Mouse (Mus musculus) small intestine, adult 2 months (tissue): ENCODE results near the gene Bap1.

ENCODE experiments used
- CTCF ChIP-seq: fragments of 200-500 bp; IDR thresholded peaks from 2 replicates; pipeline ENCODE4 v1.5.1; 2012; ENCODE audit warnings: low read depth, mild to moderate bottlenecking, control low read depth, inconsistent platforms, low read length, moderate library complexity, mixed read lengths; ENCODE audit not compliant: insufficient replicate concordance, insufficient read length; ENCODE audit errors: extremely low read depth
- POLR2A ChIP-seq: fragments of 200-500 bp; IDR thresholded peaks from 2 replicates; pipeline ENCODE4 v1.6.1; 2012; ENCODE audit warnings: low read depth, mild to moderate bottlenecking, control low read depth, inconsistent platforms, low read length, moderate library complexity

GRCm38 (mm10) chr14:31271121-31271520 lies 19.9 kb downstream of the Bap1 start:
- TF ChIP-seq CTCF = no peak
- TF ChIP-seq POLR2A = no peak
